Mouse (Mus musculus) stomach, postnatal 0 days (tissue): ENCODE data around the gene Ccdc155.

ENCODE experiments used
- CTCF ChIP-seq: IDR thresholded peaks from 2 replicates; pipeline ENCODE4 v1.5.1; 2016; ENCODE audit warnings: antibody characterized with exemption, low read depth, mild to moderate bottlenecking, moderate library complexity
- EP300 ChIP-seq: optimal IDR thresholded peaks from 2 replicates; pipeline ENCODE3; 2016; ENCODE audit warnings: antibody characterized with exemption

- no peak for TF ChIP-seq CTCF
- TF ChIP-seq EP300, result no peak
These were observed 64.6 kb downstream of the Ccdc155 start for GRCm38 (mm10) chr7:45139904-45140723.
